Mouse (Mus musculus) testis, adult 2 months (tissue): ENCODE measurements around the gene Cep78. TPM values are rescaled to one million over a fixed set of nuclear protein-coding genes. Genes with fewer than 3 reads are reported as not detected.
A peak's percentile ranks its signal among the peaks of the same experiment; 100 is the strongest.

Source experiments
- H3K27ac ChIP-seq: fragments of 200-500 bp; 2 replicates; pipeline ENCODE4 v1.5.1; 2012; ENCODE audit warnings: low read depth, low read length; ENCODE audit not compliant: control insufficient read depth, insufficient read depth
- H3K27me3 ChIP-seq: fragments of 200-500 bp; 2 replicates; pipeline ENCODE4 v1.6.1; 2012; ENCODE audit warnings: mild to moderate bottlenecking, low read length, moderate library complexity; ENCODE audit not compliant: control insufficient read depth, insufficient read depth
- H3K36me3 ChIP-seq: fragments of 200-500 bp; 2 replicates; pipeline ENCODE4 v1.6.1; 2012; ENCODE audit warnings: mild to moderate bottlenecking, low read length; ENCODE audit not compliant: control insufficient read depth, insufficient read depth
- H3K4me1 ChIP-seq: fragments of 200-500 bp; 2 replicates; pipeline ENCODE4 v1.6.1; 2012; ENCODE audit warnings: low read length; ENCODE audit not compliant: control insufficient read depth, insufficient read depth
- H3K4me3 ChIP-seq: fragments of 200-500 bp; 2 replicates; pipeline ENCODE4 v1.5.1; 2012; ENCODE audit warnings: low read depth, mild to moderate bottlenecking, low read length, moderate library complexity, mixed read lengths; ENCODE audit not compliant: control insufficient read depth
- CTCF ChIP-seq: fragments of 200-500 bp; IDR thresholded peaks from 2 replicates; pipeline ENCODE4 v1.5.1; 2012; ENCODE audit warnings: low read depth, mild to moderate bottlenecking, inconsistent platforms, low read length, moderate library complexity; ENCODE audit not compliant: control insufficient read depth, insufficient read depth, insufficient replicate concordance
- POLR2A ChIP-seq: fragments of 200-500 bp; IDR thresholded peaks from 2 replicates; pipeline ENCODE4 v1.6.1; 2012; ENCODE audit warnings: low read depth, mild to moderate bottlenecking, inconsistent platforms, low read length, moderate library complexity; ENCODE audit not compliant: control insufficient read depth
- polyA plus RNA-seq: library from polyadenylated mRNA; depleted of rRNA; stranded (reverse); fragments of >200 nt; gene quantifications from 2 replicates; pipeline ENCODE4 v1.2.3, GENCODE M21; 2012

Cep78 gene
- polyA plus RNA-seq, 1 experiment: 5.1 TPM

DNA sequence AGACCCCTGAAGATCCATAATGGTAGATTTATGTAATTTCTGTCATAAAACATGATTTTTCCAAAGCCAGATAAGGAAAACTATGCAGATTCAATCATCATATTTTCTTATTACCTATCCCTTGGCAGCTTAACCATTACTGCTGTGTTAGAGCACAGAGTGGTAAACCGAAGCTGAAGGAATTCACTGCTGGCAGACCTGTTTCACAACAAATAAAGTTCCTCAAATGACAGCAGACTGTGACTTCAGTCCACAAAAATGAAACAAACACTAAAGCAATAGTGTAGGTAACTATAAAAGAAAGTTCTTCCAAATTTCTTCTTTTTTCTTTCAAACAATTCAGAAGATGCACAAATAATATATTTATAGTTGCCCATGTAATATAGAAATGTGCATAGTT is 5.3 kb upstream of the Cep78 start:
- Histone ChIP-seq H3K27me3 (no peaks in the 10 kb centered on the region), H3K4me1 (no peaks in the 10 kb centered on the region), H3K4me3 (no peak overlapping the region), H3K36me3 (no peaks in the 10 kb centered on the region), H3K27ac (no peak overlapping the region)
- TF ChIP-seq CTCF (no peak), POLR2A (no peak)

DNA sequence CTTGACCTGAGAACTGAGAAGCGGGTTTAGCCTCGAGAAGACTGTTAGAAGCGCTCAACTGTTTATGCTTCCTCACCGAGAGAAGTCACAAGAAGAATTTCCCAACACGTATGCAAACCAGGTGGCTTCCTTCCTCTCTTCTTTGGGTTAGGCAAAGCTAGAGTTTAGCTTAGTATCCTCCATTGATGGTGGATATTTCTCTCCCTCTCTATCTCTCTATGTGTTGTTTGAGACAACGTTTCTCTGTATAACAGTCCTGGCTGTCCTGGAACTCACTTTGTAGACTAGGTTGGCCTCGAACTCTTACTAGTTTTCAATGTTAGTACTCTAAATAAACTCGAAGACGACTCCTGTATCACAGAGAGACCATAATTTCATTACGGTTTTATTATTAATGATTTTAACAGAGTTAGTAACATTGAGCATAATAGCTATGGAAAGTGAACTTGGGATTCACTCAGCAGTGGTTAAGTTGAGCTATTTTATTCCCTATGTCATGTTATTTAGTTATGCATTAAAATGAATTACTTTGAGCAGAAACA is 454 bp upstream of the Cep78 start:
- no peaks in the 10 kb centered on the region for H3K36me3 ChIP-seq
- H3K27me3 ChIP-seq: no peaks in the 10 kb centered on the region
- 0 out of 2 replicates have a peak overlapping the region, but pooled peaks have one; percentile 2 for H3K27ac ChIP-seq
- H3K4me3 ChIP-seq: peak overlapping the region; percentile 91
- H3K4me1 ChIP-seq: no peaks in the 10 kb centered on the region
- TF ChIP-seq CTCF (no peak), POLR2A (no peak)

DNA sequence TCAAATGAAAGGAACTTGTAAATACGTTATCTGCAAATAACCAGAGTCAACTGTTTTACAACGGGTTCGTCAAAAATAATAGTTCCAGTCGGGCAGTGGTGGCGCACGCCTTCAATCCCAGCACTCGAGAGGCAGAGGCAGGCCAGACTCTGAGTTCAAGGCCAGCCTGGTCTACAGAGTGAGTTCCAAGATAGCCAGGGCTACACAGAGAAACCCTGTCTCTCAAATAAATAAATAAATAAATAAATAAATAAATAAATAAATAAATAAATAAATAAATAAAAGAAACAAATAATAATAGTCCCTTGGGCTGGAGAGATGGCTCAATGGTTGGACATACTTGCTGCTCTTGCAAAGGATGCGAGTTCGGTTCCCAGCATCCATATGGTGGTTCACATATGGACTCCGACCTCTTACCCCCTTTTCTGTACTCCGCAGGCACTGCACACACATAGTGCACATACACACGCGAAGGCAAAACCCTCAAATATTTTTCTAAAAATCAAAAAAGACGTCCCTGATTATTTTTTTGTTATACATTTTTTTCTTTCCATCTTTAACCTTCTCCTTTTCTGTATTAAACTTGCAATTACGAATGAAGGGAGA is 947 bp downstream of the Cep78 start:
- Histone ChIP-seq H3K27me3 (no peaks in the 10 kb centered on the region), H3K36me3 (peaks cover under 1% of the 10 kb centered on the region; the same call in 1 of the 2 replicates), H3K27ac (no peak overlapping the region), H3K4me3 (peak overlapping the region; percentile 91; the same call in 1 of the 2 replicates), H3K4me1 (no peaks in the 10 kb centered on the region)
- TF ChIP-seq POLR2A (no peak), CTCF (no peak)

DNA sequence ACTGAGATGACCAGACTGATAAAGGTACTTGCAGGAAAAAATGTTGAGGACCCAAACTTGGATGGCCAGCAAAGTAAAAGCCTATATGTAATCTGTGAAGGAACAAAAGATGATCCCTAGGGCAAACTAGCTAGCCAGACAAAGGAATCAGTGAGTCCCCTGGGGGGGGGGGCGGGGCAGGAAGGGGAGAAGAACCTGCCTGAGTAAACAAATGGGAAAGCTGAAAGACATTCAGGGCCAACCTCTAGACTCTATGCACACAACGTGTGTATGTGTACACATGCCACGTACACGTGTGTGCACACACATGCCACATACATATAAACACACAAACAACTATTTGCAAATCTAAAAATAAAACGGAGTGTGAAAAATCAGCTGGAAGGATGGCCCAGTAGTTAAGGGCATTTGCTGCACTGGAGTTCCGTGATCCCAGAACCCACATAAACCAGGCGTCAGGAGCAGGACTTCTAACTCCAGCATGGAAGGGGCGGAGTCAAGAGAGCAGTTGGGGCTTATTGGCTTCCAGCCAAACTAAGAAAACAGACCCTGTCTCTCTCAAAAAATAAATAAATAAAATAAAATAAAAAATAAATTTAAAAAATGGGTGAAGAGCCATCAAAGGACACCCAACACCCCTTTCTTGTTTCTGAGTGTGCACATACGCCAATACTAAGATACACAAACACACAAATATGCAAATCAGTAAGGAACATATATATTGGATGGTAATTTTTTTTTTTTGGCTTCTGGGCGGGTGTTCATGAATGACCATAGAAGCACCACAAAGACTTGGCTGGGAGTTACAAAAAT is 1.7 kb downstream of the Cep78 start:
- H3K36me3 ChIP-seq: peaks cover 2% of the 10 kb centered on the region
- no peak overlapping the region for H3K27ac ChIP-seq
- no peak overlapping the region for H3K4me3 ChIP-seq
- no peaks in the 10 kb centered on the region for H3K27me3 ChIP-seq
- H3K4me1 ChIP-seq: no peaks in the 10 kb centered on the region; the same call in 1 of the 2 replicates
- TF ChIP-seq POLR2A (no peak), CTCF (no peak)

DNA sequence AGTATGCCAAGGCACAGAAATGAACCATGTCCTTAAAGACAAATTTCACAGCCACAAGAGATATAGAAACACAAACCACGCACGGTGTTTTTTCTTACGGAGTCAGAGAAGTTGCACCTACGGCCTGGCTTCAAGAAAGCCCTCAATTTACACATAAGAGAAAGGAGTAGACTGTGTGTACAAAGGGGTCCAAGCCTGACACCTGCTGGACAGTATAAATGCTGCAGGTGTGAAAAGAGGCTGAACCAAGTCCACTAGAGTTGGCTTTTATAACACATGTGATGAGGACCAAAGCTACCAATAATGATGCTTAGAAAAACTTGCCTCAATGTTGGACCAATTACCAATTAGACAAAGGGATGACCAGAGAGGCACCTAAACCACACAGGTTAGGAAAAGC is 2.9 kb downstream of the Cep78 start:
- H3K27ac ChIP-seq: no peak overlapping the region
- H3K4me1 ChIP-seq: no peaks in the 10 kb centered on the region; the same call in 1 of the 2 replicates
- no peak overlapping the region for H3K4me3 ChIP-seq
- H3K36me3 ChIP-seq: peaks cover 2% of the 10 kb centered on the region
- no peak for TF ChIP-seq POLR2A
- TF ChIP-seq CTCF: no peak
- no peaks in the 10 kb centered on the region for H3K27me3 ChIP-seq

DNA sequence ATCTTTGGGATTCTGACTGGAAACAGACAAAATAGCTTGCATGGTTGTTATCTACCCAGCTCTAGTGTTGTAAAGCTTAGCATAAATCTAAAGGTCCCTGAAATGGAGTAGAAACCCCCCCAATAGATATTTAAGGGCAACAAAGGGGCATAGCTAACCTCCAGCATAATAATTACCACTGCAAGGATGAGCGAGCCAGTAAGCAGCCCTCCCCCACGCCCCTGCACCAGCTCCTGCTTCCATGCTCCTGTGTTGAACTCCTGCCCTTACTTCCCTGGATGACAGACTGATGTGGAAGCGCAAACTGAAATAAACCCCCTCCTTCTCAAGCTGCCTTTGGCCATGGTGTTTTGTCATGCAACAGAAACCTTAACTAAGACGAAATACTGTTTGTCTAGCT is 11.4 kb downstream of the Cep78 start:
- no peaks in the 10 kb centered on the region for H3K27me3 ChIP-seq
- H3K36me3 ChIP-seq: no peaks in the 10 kb centered on the region; the same call in none of the 2 replicates
- TF ChIP-seq POLR2A (no peak), CTCF (no peak)
- H3K4me1 ChIP-seq: no peaks in the 10 kb centered on the region
- no peak overlapping the region for H3K27ac ChIP-seq
- no peak overlapping the region for H3K4me3 ChIP-seq

DNA sequence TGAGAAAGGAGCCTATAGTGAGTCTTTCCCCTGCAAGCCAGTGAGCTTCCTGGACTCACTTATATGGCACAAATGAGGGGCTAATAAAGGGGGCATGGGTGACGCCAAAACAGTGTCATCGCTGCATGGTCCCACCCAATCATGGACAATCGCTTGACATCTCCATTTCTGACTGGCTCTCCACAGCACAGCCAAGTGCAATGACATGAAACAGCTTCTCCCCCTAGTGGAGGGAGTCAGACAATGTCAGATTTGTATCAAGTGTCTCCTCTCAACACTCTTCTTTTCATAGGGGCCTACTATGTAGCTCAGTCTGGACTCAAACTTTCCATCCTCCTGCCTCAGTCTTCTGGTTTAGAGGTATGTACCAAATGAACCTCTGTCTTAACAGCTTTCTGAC is 19.7 kb downstream of the Cep78 start:
- TF ChIP-seq POLR2A (no peak), CTCF (peak; percentile 24; the same call in 1 of the 2 replicates)
- no peak overlapping the region for H3K27ac ChIP-seq
- no peaks in the 10 kb centered on the region for H3K4me1 ChIP-seq
- peaks cover 4% of the 10 kb centered on the region for H3K36me3 ChIP-seq
- H3K4me3 ChIP-seq: no peak overlapping the region
- H3K27me3 ChIP-seq: no peaks in the 10 kb centered on the region
